Mouse (Mus musculus): Measurements from ENCODE around the gene F2rl2. TPM values are rescaled to one million over a fixed set of nuclear protein-coding genes. Genes with fewer than 3 reads are reported as not detected.

F2rl2 gene
- 2.9 and 3.0 TPM in 2 replicates for polyA plus RNA-seq (2014; fragmentation: Nextera tagmentation; extraction: Ambion mirVana)

- no peaks in the 10 kb centered on the region for H3K27me3 ChIP-seq (ENCODE audit: control insufficient read depth, insufficient read depth, low read length)
- no peak within 1 kb of the TSS for H3K9ac ChIP-seq (ENCODE audit: low read length)
- DNase-seq (ENCODE audit: low spot score, missing footprints) (no peak), ATAC-seq (ENCODE audit: low FRiP score) (no peak)
- H3K4me2 ChIP-seq, result no peak within 1 kb of the TSS
- H3K9me3 ChIP-seq (ENCODE audit: control insufficient read depth, low read length), result no peaks in the 10 kb centered on the region
- 68% methylated on average over 4 of the region's 4 CpGs for WGBS
- peaks cover 6% of the 10 kb centered on the region; the same call in 1 of the 2 replicates for H3K36me3 ChIP-seq (ENCODE audit: control insufficient read depth, insufficient read depth, low read length)
- no peak within 1 kb of the TSS for H3K27ac ChIP-seq (ENCODE audit: low read depth, low read length)
- no peak within 1 kb of the TSS for H3K4me3 ChIP-seq (ENCODE audit: low read depth, low read length)
- no peaks in the 10 kb centered on the region for H3K4me1 ChIP-seq (ENCODE audit: control insufficient read depth, insufficient read depth, low read length)
These were observed at the start of gene F2rl2 for GRCm38 (mm10) chr13:95696654-95697163. Gene F2rl2 (plus strand): TSS chr13:95696853.

- Histone ChIP-seq H3K27me3 (ENCODE audit: control insufficient read depth, insufficient read depth, low read length) (no peaks in the 10 kb centered on the region), H3K36me3 (ENCODE audit: control insufficient read depth, insufficient read depth, low read length) (0 out of 2 replicates have a peak, but pooled peaks cover 2% of the 10 kb centered on the region), H3K4me3 (ENCODE audit: low read depth, low read length) (no peak overlapping the region), H3K4me1 (ENCODE audit: control insufficient read depth, insufficient read depth, low read length) (no peaks in the 10 kb centered on the region), H3K4me2 (no peak overlapping the region), H3K9ac (ENCODE audit: low read length) (no peak overlapping the region), H3K27ac (ENCODE audit: low read depth, low read length) (no peak overlapping the region), H3K9me3 (ENCODE audit: control insufficient read depth, low read length) (no peaks in the 10 kb centered on the region)
- DNase-seq (ENCODE audit: low spot score, missing footprints) (no peak), ATAC-seq (ENCODE audit: low FRiP score) (no peak)
- WGBS, result 92% methylated on average over 4 of the region's 4 CpGs
These were observed 49.4 kb upstream of the F2rl2 start for GRCm38 (mm10) chr13:95647248-95647647.

- DNase-seq (ENCODE audit: low spot score, missing footprints) (no peak), ATAC-seq (ENCODE audit: low FRiP score) (no peak)
- 95% methylated on average over 3 of the region's 3 CpGs for WGBS
- peaks cover 2% of the 10 kb centered on the region; the same call in 1 of the 2 replicates for H3K36me3 ChIP-seq (ENCODE audit: control insufficient read depth, insufficient read depth, low read length)
- no peak overlapping the region for H3K9ac ChIP-seq (ENCODE audit: low read length)
- H3K4me3 ChIP-seq (ENCODE audit: low read depth, low read length), result no peak overlapping the region
- no peak overlapping the region for H3K27ac ChIP-seq (ENCODE audit: low read depth, low read length)
- H3K4me2 ChIP-seq, result no peak overlapping the region
- no peaks in the 10 kb centered on the region for H3K4me1 ChIP-seq (ENCODE audit: control insufficient read depth, insufficient read depth, low read length)
- H3K9me3 ChIP-seq (ENCODE audit: control insufficient read depth, low read length), result no peaks in the 10 kb centered on the region
- no peaks in the 10 kb centered on the region for H3K27me3 ChIP-seq (ENCODE audit: control insufficient read depth, insufficient read depth, low read length)
These were observed 46.7 kb upstream of the F2rl2 start for GRCm38 (mm10) chr13:95649941-95650340.

GRCm38 (mm10) chr13:95651870-95652668, 44.6 kb upstream of the F2rl2 start:
- H3K27me3 ChIP-seq (ENCODE audit: control insufficient read depth, insufficient read depth, low read length), result no peaks in the 10 kb centered on the region
- DNase-seq (ENCODE audit: low spot score, missing footprints) (no peak), ATAC-seq (ENCODE audit: low FRiP score) (no peak)
- no peaks in the 10 kb centered on the region; the same call in 1 of the 2 replicates for H3K36me3 ChIP-seq (ENCODE audit: control insufficient read depth, insufficient read depth, low read length)
- no peaks in the 10 kb centered on the region for H3K9me3 ChIP-seq (ENCODE audit: control insufficient read depth, low read length)
- no peak overlapping the region for H3K9ac ChIP-seq (ENCODE audit: low read length)
- H3K27ac ChIP-seq (ENCODE audit: low read depth, low read length), result no peak overlapping the region
- no peak overlapping the region for H3K4me2 ChIP-seq
- 89% methylated on average over 7 of the region's 7 CpGs for WGBS
- no peak overlapping the region for H3K4me3 ChIP-seq (ENCODE audit: low read depth, low read length)
- no peaks in the 10 kb centered on the region for H3K4me1 ChIP-seq (ENCODE audit: control insufficient read depth, insufficient read depth, low read length)

- Histone ChIP-seq H3K9me3 (ENCODE audit: control insufficient read depth, low read length) (no peaks in the 10 kb centered on the region), H3K27me3 (ENCODE audit: control insufficient read depth, insufficient read depth, low read length) (no peaks in the 10 kb centered on the region), H3K4me1 (ENCODE audit: control insufficient read depth, insufficient read depth, low read length) (no peaks in the 10 kb centered on the region), H3K4me3 (ENCODE audit: low read depth, low read length) (no peak overlapping the region), H3K27ac (ENCODE audit: low read depth, low read length) (no peak overlapping the region), H3K4me2 (no peak overlapping the region), H3K9ac (ENCODE audit: low read length) (no peak overlapping the region), H3K36me3 (ENCODE audit: control insufficient read depth, insufficient read depth, low read length) (peaks cover 2% of the 10 kb centered on the region; the same call in 1 of the 2 replicates)
- 90% methylated on average over 4 of the region's 4 CpGs for WGBS
- ATAC-seq (ENCODE audit: low FRiP score) (no peak), DNase-seq (ENCODE audit: low spot score, missing footprints) (no peak)
These were observed 43.0 kb upstream of the F2rl2 start for GRCm38 (mm10) chr13:95653696-95654095.

DNA sequence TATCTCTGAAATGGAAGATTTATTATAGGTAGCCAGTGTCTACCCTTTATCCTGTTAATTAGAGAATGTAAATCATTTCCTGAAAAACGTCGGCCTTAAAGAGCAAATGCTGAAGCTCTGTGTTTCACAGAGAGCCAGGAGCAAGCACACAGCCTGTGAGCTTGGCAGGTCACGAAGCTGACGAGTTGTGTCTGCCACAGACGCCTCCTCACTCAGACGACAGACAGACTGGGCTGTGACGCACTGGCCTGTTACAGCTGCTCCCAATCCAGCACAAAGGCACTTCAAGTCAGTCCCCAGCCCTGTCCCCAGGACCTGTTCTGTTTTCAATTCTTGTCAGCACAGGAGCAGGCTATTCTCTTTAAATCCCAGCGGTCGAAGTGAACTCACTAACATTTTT, 41.4 kb upstream of the F2rl2 start:
- peaks cover 5% of the 10 kb centered on the region; the same call in 1 of the 2 replicates for H3K36me3 ChIP-seq (ENCODE audit: control insufficient read depth, insufficient read depth, low read length)
- no peaks in the 10 kb centered on the region for H3K9me3 ChIP-seq (ENCODE audit: control insufficient read depth, low read length)
- no peak overlapping the region for H3K4me3 ChIP-seq (ENCODE audit: low read depth, low read length)
- no peak overlapping the region for H3K4me2 ChIP-seq
- H3K4me1 ChIP-seq (ENCODE audit: control insufficient read depth, insufficient read depth, low read length), result no peaks in the 10 kb centered on the region
- H3K27ac ChIP-seq (ENCODE audit: low read depth, low read length), result no peak overlapping the region
- DNase-seq (ENCODE audit: low spot score, missing footprints) (no peak), ATAC-seq (ENCODE audit: low FRiP score) (no peak)
- no peak overlapping the region for H3K9ac ChIP-seq (ENCODE audit: low read length)
- WGBS, result 71% methylated on average over 9 of the region's 9 CpGs
- H3K27me3 ChIP-seq (ENCODE audit: control insufficient read depth, insufficient read depth, low read length), result no peaks in the 10 kb centered on the region

DNA sequence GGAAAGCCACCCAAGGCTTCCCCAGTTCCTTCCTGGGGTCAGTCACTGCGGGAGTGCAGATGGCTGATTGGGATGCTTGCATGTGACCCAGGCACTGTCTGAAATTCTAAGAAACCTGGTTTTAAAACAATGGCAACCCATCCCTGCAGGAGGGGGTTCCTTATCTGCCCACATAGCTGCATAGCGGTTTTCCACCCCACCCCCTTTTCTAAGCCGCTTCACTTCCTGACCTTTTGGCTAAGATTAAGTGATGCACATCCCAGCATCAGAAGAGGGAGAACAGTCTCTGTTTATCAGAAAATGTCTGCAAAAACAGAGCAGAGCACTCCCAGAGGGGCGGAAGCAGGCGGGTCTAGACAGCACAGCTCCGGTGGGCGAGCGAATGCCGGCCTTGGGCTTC, 39.5 kb upstream of the F2rl2 start:
- Histone ChIP-seq H3K4me1 (ENCODE audit: control insufficient read depth, insufficient read depth, low read length) (no peaks in the 10 kb centered on the region), H3K27me3 (ENCODE audit: control insufficient read depth, insufficient read depth, low read length) (no peaks in the 10 kb centered on the region), H3K9ac (ENCODE audit: low read length) (no peak overlapping the region), H3K4me2 (no peak overlapping the region), H3K9me3 (ENCODE audit: control insufficient read depth, low read length) (no peaks in the 10 kb centered on the region), H3K4me3 (ENCODE audit: low read depth, low read length) (no peak overlapping the region), H3K27ac (ENCODE audit: low read depth, low read length) (no peak overlapping the region), H3K36me3 (ENCODE audit: control insufficient read depth, insufficient read depth, low read length) (peaks cover 5% of the 10 kb centered on the region; the same call in 1 of the 2 replicates)
- WGBS, result 53% methylated on average over 9 of the region's 9 CpGs
- ATAC-seq (ENCODE audit: low FRiP score), result no peak
- no peak for DNase-seq (ENCODE audit: low spot score, missing footprints)

- ATAC-seq (ENCODE audit: low FRiP score) (no peak), DNase-seq (ENCODE audit: low spot score, missing footprints) (no peak)
- Histone ChIP-seq H3K9ac (ENCODE audit: low read length) (no peak overlapping the region), H3K9me3 (ENCODE audit: control insufficient read depth, low read length) (no peaks in the 10 kb centered on the region), H3K27ac (ENCODE audit: low read depth, low read length) (no peak overlapping the region), H3K36me3 (ENCODE audit: control insufficient read depth, insufficient read depth, low read length) (peaks cover 8% of the 10 kb centered on the region; the same call in 1 of the 2 replicates), H3K4me3 (ENCODE audit: low read depth, low read length) (no peak overlapping the region), H3K27me3 (ENCODE audit: control insufficient read depth, insufficient read depth, low read length) (no peaks in the 10 kb centered on the region), H3K4me2 (no peak overlapping the region), H3K4me1 (ENCODE audit: control insufficient read depth, insufficient read depth, low read length) (no peaks in the 10 kb centered on the region)
- 77% methylated on average over 7 of the region's 7 CpGs for WGBS
These were observed 37.2 kb upstream of the F2rl2 start for GRCm38 (mm10) chr13:95659432-95659831.

GRCm38 (mm10) chr13:95663834-95664233, 32.8 kb upstream of the F2rl2 start:
- Histone ChIP-seq H3K4me3 (ENCODE audit: low read depth, low read length) (no peak overlapping the region), H3K4me2 (no peak overlapping the region), H3K27ac (ENCODE audit: low read depth, low read length) (no peak overlapping the region), H3K27me3 (ENCODE audit: control insufficient read depth, insufficient read depth, low read length) (no peaks in the 10 kb centered on the region), H3K9ac (ENCODE audit: low read length) (no peak overlapping the region), H3K4me1 (ENCODE audit: control insufficient read depth, insufficient read depth, low read length) (no peaks in the 10 kb centered on the region), H3K9me3 (ENCODE audit: control insufficient read depth, low read length) (no peaks in the 10 kb centered on the region), H3K36me3 (ENCODE audit: control insufficient read depth, insufficient read depth, low read length) (peaks cover 5% of the 10 kb centered on the region; the same call in 1 of the 2 replicates)
- DNase-seq (ENCODE audit: low spot score, missing footprints) (no peak), ATAC-seq (ENCODE audit: low FRiP score) (no peak)
- 92% methylated on average over 4 of the region's 4 CpGs for WGBS

All from midbrain, embryonic 11.5 days (tissue).